Mouse (Mus musculus): ENCODE data around the gene Cldn24. TPM values are rescaled to one million over a fixed set of nuclear protein-coding genes. Genes with fewer than 3 reads are reported as not detected.
"Not testable (repeated sequence)": the region's sequence is repeated elsewhere in the genome, so short reads cannot be mapped to it uniquely, and the experiment has no call there.

Gene Cldn24
- not detected for total RNA-seq (2021)

DNA sequence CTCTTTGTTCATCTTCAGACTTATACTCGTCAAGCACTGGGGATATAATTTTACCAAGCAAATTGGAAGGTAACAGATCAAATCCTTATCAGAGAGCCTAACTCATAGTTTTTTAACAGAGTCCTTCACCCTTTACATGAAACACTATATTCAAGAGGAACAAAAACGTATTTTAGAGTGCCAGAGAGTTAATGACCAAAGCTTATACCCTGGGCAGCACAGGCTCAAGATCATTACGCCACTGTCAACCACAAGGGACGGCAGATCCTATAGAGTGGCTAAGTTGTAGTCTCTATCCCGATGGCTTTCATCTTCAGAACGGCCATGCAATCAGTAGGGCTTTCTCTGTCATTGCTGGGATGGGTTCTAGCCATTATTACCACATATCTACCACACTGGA is at the start of gene Cldn24:
TSS of gene Cldn24 (plus strand) at position 301 of the 400 bp plus-strand sequence.
- DNase-seq (ENCODE audit: extremely low spot score in 1 of 2, low spot score in 1 of 2) = no peak

DNA sequence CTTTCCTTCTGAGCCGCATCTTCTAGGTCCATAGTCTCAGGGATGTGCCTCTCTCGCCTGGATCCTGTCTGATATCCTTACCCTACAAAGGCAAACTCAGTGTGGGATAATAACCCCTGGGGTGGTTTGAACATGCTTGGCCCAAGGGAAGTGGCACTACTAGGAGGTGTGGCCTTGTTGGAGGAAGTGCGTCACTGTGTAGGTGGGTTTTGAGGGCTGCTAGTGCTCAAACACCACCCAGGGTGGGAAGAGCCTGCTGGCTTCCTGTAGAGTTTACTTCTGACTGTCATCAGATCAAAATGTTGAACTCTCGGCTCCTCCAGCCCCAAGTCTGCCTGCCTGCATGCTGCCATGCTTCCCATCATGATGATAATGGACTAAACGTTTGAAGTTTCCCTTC is 49.0 kb upstream of the Cldn24 start:
- DNase-seq (ENCODE audit: extremely low spot score in 1 of 2, low spot score in 1 of 2) = no peak

DNA sequence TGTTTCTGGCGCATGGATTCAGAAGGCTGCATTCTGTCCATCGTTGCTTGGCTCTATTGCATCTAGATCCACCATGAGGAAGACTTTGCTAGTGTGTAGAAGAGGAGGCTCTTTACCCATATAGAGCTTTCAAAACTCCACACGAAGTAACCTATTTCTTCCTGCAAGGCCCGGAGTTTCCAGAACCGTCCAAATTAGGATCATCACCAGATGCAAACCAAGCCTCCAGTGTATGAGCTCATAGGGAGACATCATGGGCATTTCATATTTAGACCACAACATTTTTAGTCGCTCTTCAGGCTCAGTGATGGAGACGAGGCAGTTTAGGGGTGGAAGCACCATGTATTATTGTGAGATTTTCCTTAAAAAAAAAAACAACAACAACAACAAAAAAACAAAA is 44.5 kb upstream of the Cldn24 start:
- no peak for DNase-seq (ENCODE audit: extremely low spot score in 1 of 2, low spot score in 1 of 2)

DNA sequence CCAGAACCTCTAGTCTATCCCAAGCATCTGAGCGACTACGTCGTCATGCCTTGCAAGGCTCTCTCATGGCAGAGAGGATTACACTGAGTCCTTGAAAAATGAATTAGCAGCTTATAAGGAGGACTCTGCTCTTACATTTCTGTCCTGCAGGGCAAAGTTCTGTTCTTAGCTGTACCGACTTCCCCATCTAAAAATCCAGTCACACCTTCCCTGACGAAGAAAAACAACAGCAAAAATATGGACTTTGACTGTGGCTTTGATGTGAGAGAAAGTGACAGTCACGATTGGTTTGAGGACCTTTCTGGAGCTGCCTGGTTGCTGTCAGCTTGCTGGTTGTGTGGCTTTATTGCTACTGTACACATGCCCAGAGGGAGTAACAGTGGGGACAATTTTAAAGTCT is 42.4 kb upstream of the Cldn24 start:
- DNase-seq (ENCODE audit: extremely low spot score in 1 of 2, low spot score in 1 of 2) = no peak

DNA sequence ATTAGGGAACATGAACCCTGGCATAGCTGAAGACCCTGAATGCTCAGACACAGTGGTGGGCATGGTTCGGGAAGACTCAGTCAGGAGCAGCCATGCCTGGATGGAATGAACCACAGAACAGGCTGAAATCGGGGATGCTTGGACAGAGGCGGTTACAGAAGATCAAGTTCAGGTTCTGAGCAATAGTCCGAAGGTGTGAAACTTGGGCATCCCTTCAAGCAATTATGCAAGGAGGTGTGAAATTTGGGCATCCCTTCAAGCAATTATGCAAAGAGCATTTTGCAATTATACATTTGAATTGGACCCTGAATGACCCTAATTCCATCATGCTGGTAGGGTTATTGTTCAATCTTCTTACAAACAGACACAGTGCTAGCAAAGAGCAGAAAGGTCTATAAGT is 40.1 kb upstream of the Cldn24 start:
- no peak for DNase-seq (ENCODE audit: extremely low spot score in 1 of 2, low spot score in 1 of 2)

DNA sequence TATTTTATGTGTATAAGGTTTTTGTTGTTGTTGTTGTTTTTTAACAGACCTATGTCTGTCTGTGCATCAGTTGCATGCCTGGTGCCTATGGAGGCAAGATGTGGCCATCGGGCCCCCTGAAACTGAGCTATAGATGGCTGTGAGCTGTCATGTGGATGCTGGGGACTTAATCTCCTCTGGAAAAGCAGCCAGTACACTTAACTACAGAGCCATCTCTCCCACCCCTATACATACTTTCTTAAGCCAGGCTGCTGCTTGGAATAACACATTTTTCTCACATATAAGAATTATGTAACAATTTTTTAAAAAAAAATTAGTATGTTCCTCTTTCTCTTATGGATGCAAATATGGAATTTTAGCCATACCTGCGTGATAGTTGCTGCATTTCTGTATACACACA is 38.4 kb upstream of the Cldn24 start:
- DNase-seq (ENCODE audit: extremely low spot score in 1 of 2, low spot score in 1 of 2) = no peak

DNA sequence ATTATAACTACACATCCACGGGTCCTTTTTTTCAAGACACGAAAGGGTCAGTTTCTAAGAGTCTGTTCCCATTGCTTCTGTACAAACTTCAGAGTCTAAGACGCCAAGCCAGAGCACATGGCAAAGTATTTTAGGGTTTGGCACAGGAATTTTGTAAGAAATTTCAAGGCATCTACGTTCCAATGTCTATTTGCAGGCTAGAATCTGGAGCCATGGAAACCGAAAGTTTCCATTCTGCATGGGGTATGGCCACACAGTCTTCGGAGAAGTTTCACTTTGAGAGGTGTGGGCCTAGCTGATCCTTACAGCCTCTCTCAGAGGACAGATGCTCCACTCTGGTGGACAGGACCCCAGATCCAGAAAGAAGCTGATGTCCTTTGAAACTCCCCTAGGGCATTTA is 38.0 kb upstream of the Cldn24 start:
- DNase-seq (ENCODE audit: extremely low spot score in 1 of 2, low spot score in 1 of 2) = no peak

DNA sequence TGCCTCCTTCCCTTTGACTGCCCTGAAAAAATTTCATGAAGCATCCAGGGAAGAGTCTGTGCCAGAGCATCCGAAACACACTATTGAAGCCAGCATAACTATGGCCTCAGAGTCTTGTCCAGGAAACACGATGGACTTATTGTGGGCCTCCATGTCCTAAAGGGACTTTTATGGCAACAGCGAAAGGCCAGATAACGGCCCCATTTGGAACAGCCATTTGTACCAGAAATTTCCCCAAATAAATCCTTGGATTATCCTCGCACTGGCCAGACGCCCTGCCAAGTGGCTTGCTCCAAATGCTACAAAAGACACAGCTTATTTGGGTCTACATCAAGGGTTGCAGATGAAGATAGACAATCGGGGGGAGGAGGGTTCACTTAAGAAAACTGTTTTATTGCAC is 37.5 kb upstream of the Cldn24 start:
- no peak for DNase-seq (ENCODE audit: extremely low spot score in 1 of 2, low spot score in 1 of 2)

DNA sequence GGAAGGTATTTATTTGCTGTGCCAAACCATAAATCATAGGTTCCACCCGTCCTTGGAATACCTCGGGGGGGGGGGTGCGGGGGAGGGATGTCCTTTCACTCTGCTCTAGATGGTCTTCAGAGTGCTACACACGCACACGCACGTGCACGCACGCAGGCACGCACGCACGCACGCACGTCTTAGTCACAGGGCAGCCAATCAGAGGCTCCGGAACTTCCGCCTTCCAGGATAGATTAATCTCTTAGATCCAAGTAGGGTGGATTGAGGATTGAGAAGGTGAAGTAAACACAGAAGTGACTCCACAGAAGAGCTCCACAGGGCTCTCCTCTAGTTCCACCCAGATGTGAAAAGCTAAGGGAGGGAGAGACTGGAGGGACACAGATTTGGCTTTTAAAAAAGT is 35.6 kb upstream of the Cldn24 start:
- no peak for DNase-seq (ENCODE audit: extremely low spot score in 1 of 2, low spot score in 1 of 2)

DNA sequence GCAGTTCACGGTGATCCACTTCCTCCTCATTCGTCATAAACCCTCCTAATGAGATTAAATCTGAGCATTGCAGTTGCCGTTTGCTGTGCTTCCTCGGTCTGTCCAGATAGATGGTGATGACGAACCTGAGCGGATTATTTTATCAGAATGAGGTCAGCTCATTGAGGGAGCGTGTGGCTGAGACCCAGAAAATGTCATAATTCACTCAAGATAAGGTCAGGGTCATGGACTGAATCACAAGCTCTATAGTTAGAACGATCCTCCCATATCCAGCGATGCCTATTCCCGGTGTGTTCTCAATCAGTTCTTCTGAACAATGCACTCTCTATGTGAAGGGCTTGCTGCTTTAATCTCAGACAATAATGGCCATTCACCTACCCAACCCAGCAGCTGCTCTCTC is 34.2 kb upstream of the Cldn24 start:
- DNase-seq (ENCODE audit: extremely low spot score in 1 of 2, low spot score in 1 of 2) = no peak

DNA sequence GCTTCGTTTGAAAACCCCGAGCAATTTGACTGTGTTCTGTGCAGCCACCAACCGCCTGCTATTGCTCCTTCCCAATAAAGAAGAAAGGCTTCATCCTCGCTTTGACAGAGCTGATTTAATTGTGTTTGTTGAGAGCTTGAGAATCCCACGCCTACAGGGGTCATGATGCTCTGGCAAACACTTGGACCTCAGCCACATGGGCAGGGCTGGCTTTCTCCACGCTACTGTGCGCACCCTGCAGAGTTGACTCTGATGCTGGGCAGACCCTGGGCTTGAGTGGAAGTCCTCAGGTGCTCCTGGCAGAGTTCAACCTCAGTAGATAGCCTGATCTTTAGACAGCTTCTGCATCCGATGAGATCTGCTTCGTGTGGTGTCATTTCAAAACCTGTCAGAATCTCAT is 30.0 kb upstream of the Cldn24 start:
- no peak for DNase-seq (ENCODE audit: extremely low spot score in 1 of 2, low spot score in 1 of 2)

DNA sequence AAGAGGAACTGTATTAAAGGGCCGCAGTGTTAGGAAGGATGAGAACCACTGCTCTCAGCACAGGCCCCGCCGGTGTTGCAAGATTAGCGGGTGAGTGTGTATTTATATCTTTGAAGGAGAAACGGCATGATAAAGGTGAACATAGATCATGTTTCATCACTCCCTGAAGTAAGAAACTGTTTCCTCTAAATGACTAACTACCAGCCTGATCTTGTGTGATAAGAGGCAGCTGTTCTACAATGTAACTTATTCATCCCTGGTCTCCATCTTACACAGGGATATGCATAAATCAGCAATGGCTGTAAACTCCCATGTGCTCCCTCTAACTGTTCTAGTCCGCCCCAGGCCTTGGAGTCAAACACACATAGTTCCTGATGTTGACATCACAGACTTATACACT is 22.5 kb upstream of the Cldn24 start:
- no peak for DNase-seq (ENCODE audit: extremely low spot score in 1 of 2, low spot score in 1 of 2)

DNA sequence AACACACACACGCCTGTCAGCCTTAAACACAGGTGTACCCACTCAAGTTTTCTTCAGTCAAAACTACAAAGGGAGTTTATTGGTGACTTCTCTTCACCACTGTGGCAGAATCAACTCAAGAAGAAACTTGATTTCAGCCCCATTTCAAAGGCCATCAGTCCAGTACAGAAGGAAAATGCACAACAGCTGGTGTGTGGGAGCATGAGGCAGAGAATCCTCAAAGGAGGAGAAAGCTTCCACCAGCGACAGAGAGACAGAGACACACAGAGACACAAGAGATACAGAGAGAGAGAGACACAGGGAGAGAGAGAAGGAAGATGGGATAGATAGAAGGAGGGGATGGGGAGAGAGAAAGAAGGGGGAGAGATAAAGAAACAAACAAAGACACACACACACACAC is 19.6 kb upstream of the Cldn24 start:
- DNase-seq (ENCODE audit: extremely low spot score in 1 of 2, low spot score in 1 of 2) = no peak

DNA sequence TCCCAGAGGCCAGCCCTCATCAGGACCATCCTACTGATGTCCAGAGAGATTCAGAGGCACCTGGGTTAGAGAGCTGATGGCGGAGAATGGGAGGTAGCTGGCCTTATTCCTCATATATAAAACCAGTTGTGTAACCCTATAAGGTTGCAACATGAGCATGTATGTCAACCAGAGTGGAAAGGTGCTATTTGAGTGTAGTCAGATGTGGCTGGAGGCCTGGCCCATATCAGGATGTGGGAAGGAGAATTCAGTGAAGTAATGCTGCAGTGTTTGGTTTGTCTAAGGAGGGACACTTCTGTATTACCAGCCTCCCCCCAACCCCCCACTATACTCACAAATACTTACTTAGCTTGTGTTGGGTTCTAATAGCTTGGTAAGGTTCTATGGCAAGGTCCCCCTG is 17.7 kb upstream of the Cldn24 start:
- DNase-seq (ENCODE audit: extremely low spot score in 1 of 2, low spot score in 1 of 2) = no peak

DNA sequence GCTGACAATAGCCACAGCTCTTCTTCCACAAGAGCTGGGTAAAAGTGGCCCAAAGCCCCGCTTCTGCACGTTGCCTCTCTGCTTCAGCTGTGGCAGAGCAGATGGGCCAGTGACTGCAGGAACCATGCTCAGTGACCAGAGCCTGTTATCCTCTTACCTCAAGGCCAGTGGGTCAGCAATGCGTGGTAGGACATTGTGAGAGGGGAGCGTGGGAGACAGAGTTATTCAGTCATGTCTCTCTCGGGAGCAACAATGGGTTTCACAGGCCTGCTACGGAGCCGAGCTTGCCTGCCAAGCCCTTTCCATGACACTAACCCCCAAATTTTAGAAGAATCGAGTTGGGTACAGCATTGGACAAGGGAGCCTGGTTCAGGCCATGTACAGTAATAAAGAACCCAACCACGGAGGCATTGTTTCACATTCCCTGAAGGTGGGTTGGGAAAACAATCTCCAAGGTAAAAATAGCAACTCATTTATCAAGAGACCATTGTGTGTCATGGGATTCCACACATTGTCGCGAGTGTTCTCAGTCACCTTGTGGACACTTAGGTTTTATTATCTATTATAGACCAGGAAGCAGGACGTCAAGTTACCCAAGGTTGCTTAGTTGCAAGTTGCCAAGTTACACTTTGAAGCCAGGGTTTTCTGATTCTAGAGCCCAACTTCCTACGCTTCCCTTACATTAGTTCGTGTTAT is 11.8 kb upstream of the Cldn24 start:
- no peak for DNase-seq (ENCODE audit: extremely low spot score in 1 of 2, low spot score in 1 of 2)

DNA sequence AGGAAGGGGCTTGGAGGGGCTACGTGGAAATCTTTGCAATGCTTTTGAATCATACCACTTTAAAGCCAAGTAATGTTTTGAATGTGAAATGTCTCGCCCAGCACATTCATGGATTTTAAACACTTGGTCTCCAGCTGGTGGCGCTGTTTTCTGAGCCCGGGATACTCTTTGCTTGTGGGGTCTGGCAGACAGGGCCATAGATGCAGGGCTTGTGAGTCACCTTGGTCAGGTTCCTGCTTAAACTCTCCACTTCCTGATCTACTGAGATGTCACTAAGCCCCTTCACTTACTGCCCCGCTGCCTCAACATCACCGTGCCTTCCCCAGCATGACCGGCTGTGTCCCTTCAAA is 11.3 kb upstream of the Cldn24 start:
- no peak for DNase-seq (ENCODE audit: extremely low spot score in 1 of 2, low spot score in 1 of 2)

DNA sequence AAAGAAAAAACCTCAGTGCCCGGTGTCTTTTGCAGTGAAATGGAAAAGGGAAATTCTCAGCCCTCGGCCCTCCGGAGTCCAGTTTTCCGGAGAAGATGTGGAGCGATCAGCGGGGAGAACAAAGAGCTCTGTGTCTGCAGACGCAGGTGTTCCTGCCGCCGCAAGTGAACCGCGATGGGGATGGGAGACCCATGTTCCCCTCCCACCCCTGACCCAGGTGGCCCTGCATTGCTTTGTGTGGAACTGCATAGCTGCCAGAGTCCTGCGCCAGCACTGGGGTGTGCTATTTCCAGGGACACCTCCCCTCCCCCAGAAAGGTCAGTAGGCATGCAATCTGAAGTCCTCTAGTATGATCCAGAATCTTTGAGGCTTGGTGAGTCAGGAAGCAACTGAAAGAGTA is 10.7 kb upstream of the Cldn24 start:
- no peak for DNase-seq (ENCODE audit: extremely low spot score in 1 of 2, low spot score in 1 of 2)

DNA sequence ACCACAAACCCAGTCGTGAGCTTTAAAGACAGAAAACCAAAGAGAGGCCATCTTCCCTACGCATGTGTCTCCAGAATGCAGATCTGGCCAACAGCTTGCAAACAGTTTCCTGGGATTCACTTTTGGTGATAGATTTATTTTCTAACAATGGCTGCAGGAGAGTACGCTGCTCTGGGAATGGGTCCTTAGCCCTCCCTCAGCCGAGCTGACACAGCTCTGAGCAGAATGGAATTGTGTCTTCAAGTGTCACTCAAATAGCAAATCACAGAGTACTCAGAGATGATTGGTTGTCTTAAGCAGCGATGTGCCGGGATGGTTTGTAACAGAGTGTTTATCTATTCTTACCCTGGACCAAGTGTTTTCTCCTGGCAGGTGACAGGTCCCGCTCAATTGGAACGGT is 2.9 kb upstream of the Cldn24 start:
- DNase-seq (ENCODE audit: extremely low spot score in 1 of 2, low spot score in 1 of 2) = no peak

DNA sequence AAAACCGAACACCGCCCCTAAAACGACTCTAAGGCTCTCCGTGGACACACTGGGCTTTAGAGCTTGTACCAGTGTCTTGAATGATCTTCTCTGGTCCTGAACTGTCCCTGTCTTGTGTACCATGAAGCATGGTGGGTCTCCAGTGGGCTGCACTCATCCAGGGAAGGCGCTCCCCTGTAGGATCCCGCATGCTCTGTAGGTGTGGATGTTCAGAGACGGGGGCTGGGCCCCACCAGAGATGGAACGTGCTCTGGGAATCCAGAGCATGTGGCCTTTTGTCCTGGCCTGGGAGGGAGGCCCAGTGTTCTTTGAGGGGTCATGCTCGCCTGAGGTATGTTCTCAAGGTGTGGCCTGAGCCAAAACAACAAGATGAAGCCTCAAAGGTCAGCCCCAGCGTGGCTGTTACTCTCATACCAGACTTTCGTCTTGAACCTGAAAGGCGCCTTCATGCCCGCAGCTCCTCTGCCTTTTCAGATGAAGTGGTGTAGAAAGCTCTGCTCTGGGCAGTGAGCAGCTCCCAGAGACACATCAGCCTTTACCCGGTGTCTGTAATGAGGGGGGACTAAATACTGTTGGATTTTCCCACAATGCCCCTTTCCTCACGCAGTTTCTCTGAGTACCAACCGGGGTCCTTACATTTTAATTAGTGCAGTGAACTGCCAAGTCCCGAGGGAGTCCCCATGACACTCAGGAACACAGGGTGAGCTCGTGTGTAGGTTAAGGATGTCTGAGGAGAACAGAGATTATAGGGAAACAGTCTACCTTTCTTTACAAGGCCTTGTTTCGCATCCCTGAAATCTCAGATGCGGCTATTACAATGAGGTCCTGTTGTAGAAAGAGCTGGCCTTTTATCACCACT is 800 bp upstream of the Cldn24 start:
- no peak for DNase-seq (ENCODE audit: extremely low spot score in 1 of 2, low spot score in 1 of 2)

DNA sequence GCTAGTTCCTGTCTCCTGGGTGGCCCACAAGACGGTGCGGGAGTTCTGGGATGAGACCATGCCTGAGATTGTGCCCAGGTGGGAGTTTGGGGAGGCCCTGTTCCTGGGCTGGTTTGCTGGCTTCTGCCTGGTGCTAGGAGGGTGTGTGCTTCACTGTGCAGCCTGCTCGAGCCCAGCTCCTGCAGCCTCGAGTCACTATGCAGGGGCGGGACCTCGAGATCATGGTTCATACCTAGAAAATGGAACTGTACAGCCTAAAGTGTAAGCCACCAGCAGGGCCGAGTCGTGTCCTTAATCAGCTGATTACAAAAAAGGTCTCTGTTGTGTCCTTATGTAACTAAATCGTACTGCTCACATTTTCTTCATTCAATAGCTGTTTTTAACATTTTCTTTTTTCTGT is 598 bp downstream of the Cldn24 start:
- DNase-seq (ENCODE audit: extremely low spot score in 1 of 2, low spot score in 1 of 2) = not testable (repeated sequence)

DNA sequence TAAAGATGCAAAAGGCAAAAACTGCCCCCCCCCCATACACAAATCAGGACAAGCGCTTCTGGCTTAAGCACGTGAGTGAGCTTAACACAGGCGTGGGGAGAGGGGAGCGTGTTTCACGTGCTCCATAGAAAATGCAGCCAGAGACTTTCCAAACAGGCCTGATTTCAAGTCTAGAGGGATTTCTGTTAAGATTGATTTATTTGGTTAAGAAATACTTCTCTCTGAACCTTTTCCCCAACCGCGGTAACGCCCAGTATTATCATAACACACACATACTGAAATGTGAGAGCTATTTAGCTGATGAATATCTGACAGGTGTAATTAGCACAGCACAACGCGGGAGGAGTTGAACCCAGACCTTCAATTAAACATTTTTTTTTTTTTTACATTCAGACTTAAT is 1.8 kb downstream of the Cldn24 start:
- no peak for DNase-seq (ENCODE audit: extremely low spot score in 1 of 2, low spot score in 1 of 2)

DNA sequence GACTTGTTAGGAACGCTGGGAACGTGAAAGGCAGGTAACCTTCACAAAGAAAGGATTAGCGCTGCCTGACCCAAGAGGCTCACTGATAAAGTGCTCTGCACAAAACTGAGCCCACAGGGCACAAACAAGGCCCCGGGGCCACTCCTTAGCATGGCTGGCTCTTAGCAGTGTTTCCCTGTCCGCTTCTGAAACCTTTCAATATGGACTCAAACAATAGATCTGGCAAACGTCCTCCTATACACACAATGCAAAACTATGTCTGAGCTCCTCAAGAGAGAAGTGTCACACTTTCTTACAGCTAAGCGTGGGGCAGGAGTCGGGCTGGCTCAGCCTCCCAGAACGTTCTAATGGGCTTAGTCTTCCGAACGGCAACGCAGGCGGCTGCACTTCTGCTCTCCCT is 2.2 kb downstream of the Cldn24 start, which contains the start of gene Cldn22:
TSS of gene Cldn22 (plus strand) at position 301 of the 400 bp plus-strand sequence.
- DNase-seq (ENCODE audit: extremely low spot score in 1 of 2, low spot score in 1 of 2) = no peak
